Mouse (Mus musculus) embryonic facial prominence, embryonic 15.5 days (tissue): ENCODE results near the gene Sorcs2. TPM values are rescaled to one million over a fixed set of nuclear protein-coding genes. Genes with fewer than 3 reads are reported as not detected.

Experiments used
- ATAC-seq: fragments of 200-750 bp; cut with Nextera tagmentation; 2 replicates; pipeline ENCODE4 v1.8.0; 2017; ENCODE audit warnings: low read depth, moderate TSS enrichment; ENCODE audit not compliant: insufficient number of reproducible peaks, low FRiP score, low TSS enrichment
- H3K27ac ChIP-seq: fragments of 300-500 bp; sonication (generic); replicated peaks from 2 replicates; pipeline ENCODE4 v1.5.1; 2015; ENCODE audit warnings: mild to moderate bottlenecking, inconsistent platforms
- H3K27me3 ChIP-seq: fragments of 300-500 bp; sonication (generic); 2 replicates; pipeline ENCODE4 v1.6.1; 2015; ENCODE audit warnings: inconsistent platforms
- H3K36me3 ChIP-seq: fragments of 300-500 bp; sonication (generic); 2 replicates; pipeline ENCODE4 v1.6.1; 2015; ENCODE audit warnings: mild to moderate bottlenecking, inconsistent platforms
- H3K4me1 ChIP-seq: fragments of 300-500 bp; sonication (generic); 2 replicates; pipeline ENCODE4 v1.6.1; 2015; ENCODE audit warnings: inconsistent platforms
- H3K4me2 ChIP-seq: fragments of 300-500 bp; sonication (generic); replicated peaks from 2 replicates; pipeline ENCODE4 v1.6.1; 2015; ENCODE audit warnings: mild to moderate bottlenecking, inconsistent platforms
- H3K4me3 ChIP-seq: fragments of 300-500 bp; sonication (generic); replicated peaks from 2 replicates; pipeline ENCODE4 v1.5.1; 2015; ENCODE audit warnings: mild to moderate bottlenecking, inconsistent platforms
- H3K9ac ChIP-seq: fragments of 300-500 bp; sonication (generic); 2 replicates; pipeline ENCODE4 v1.6.1; 2015; ENCODE audit warnings: inconsistent platforms
- H3K9me3 ChIP-seq: fragments of 300-500 bp; sonication (generic); replicated peaks from 2 replicates; pipeline ENCODE4 v1.6.1; 2016; ENCODE audit warnings: inconsistent platforms
- WGBS: fragments of 180-500 bp; shearing (Covaris S2); methylation state at CpG from one replicate; pipeline ENCODE4 v1.1.7; 2015; 5-methylcytosine and 5-hydroxymethylcytosine counted together
- polyA plus RNA-seq: library from polyadenylated mRNA; unstranded; fragments of >200 nt; fragmentation: Nextera tagmentation; extraction: Ambion mirVana; gene quantifications from 2 replicates; pipeline ENCODE4 v1.2.1, GENCODE M21; 2015

Gene Sorcs2
- polyA plus RNA-seq, 1 experiment from 2014 or later, result 25.3 TPM

DNA sequence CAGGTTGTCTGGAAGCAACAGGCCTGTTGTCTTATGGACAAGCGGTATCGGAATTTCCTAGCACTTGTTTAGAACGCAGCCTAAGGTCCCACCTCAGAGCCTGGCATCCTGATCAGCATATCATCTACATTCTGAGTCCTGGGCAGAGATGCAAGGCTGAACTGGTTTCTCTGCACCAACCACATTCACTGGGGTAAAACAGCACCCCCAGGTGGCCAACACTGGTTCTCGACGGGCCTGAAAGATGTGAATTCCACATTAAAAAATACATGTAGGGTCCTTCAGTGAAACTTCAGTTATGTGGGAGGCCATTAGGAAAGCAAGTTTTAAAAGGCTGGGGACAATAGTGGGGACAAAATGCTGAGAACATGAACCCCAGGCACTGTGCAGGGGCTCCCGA, 174.2 kb downstream of the Sorcs2 start:
- Histone ChIP-seq H3K4me1 (peaks cover 25% of the 10 kb centered on the region), H3K36me3 (no peaks in the 10 kb centered on the region), H3K9ac (no peak overlapping the region), H3K4me2 (no peak overlapping the region), H3K27ac (no peak overlapping the region), H3K9me3 (no peaks in the 10 kb centered on the region), H3K27me3 (no peaks in the 10 kb centered on the region), H3K4me3 (no peak overlapping the region)
- WGBS, result 64% methylated on average over 6 of the region's 6 CpGs
- ATAC-seq, result no peak

DNA sequence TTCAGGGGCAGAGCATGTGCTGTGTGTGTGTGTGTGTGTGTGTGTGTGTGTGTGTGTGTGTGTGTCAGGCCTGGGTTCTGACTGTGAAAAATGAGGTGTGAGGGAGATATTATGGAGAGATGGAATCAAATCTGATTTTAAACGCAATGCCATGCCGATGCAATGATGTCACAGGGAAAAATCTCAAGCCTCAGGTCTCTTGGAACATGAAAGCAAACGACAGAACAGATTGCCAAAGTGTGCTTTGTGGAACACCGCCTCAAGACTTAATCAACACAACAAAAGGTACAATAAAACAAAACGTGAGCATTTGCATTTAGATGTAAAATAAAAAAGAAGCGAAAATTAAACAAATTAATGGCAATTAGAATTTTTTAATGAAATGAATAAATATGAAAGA, 177.3 kb downstream of the Sorcs2 start:
- Histone ChIP-seq H3K27ac (no peak overlapping the region), H3K9me3 (no peaks in the 10 kb centered on the region), H3K27me3 (no peaks in the 10 kb centered on the region), H3K4me3 (no peak overlapping the region), H3K9ac (no peak overlapping the region), H3K4me2 (no peak overlapping the region), H3K36me3 (no peaks in the 10 kb centered on the region), H3K4me1 (peaks cover 6% of the 10 kb centered on the region; the same call in 1 of the 2 replicates)
- no peak for ATAC-seq
- 62% methylated on average over 6 of the region's 6 CpGs for WGBS

DNA sequence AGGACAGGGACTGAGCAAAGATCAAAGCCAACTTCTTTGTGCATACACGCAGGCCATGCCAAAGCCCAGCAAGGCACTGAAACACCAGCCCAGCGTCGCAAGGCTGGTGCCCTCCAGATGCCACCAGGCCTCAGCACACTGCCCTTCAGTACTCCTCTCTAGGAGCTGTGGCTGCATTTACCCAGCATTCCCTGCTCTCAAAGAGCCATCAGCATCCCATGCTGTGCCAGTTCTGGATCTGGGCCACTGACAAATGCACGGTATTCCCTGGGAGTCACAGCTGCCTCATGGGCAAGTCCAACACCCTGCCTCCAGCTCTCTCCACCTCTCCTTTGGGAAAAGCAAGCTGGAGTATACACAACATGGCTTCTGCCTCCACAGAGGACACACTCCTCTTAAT, 177.8 kb downstream of the Sorcs2 start:
- H3K27me3 ChIP-seq, result no peaks in the 10 kb centered on the region
- no peak for ATAC-seq
- H3K4me1 ChIP-seq, result peaks cover 1% of the 10 kb centered on the region; the same call in 1 of the 2 replicates
- no peak overlapping the region for H3K9ac ChIP-seq
- no peak overlapping the region for H3K27ac ChIP-seq
- H3K4me3 ChIP-seq, result no peak overlapping the region
- no peak overlapping the region for H3K4me2 ChIP-seq
- WGBS, result 81% methylated on average over 4 of the region's 4 CpGs
- no peaks in the 10 kb centered on the region for H3K36me3 ChIP-seq
- H3K9me3 ChIP-seq, result no peaks in the 10 kb centered on the region

DNA sequence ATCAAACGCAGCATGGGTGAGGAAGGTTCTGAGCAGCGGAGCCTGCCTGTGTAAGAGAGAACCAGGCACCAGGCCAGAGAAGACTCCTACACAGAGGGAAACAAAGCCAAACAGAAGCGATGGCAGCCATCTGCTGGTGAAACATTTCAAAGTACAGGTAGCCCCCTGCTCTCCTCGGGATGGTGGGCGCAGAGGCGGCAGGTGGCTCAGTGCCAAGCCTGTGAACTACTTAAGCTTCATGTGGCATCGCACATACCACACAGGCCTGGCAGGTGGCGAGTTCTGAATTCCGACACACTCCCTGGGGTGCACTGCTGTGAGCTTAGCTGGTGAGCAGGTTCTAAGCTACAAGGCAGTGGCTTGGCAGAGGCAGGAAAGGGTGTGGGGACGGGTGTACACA, 184.6 kb downstream of the Sorcs2 start:
- Histone ChIP-seq H3K27ac (no peak overlapping the region), H3K9ac (no peak overlapping the region), H3K36me3 (no peaks in the 10 kb centered on the region), H3K4me2 (no peak overlapping the region), H3K27me3 (no peaks in the 10 kb centered on the region), H3K4me3 (no peak overlapping the region), H3K9me3 (no peaks in the 10 kb centered on the region), H3K4me1 (peaks cover 4% of the 10 kb centered on the region; the same call in 1 of the 2 replicates)
- peak; percentile 47; the same call in 1 of the 2 replicates for ATAC-seq
- 66% methylated on average over 10 of the region's 10 CpGs for WGBS

DNA sequence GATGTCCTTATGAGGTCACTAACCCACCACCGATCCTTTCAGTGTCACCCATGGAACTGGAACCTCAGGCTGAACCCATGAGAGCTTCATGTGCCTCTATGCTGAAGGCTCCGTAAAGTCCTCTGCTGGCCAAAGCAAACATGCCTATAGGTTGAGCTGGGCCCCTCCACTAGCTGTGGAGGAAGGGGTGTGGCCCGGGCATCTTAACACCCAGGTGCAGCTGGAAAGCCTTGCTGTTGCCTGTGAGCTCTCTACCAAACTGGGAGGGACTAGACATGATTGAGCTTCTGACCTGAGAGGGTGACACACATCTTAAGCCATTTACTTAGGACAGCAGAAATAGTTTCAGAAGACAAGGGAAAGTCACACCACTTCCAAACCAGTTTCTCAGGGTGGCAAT, 189.1 kb downstream of the Sorcs2 start:
- Histone ChIP-seq H3K4me1 (peaks cover 10% of the 10 kb centered on the region), H3K4me2 (no peak overlapping the region), H3K9ac (no peak overlapping the region), H3K27ac (no peak overlapping the region), H3K27me3 (no peaks in the 10 kb centered on the region), H3K4me3 (no peak overlapping the region), H3K36me3 (no peaks in the 10 kb centered on the region), H3K9me3 (no peaks in the 10 kb centered on the region)
- 78% methylated on average over 3 of the region's 3 CpGs for WGBS
- ATAC-seq, result no peak

DNA sequence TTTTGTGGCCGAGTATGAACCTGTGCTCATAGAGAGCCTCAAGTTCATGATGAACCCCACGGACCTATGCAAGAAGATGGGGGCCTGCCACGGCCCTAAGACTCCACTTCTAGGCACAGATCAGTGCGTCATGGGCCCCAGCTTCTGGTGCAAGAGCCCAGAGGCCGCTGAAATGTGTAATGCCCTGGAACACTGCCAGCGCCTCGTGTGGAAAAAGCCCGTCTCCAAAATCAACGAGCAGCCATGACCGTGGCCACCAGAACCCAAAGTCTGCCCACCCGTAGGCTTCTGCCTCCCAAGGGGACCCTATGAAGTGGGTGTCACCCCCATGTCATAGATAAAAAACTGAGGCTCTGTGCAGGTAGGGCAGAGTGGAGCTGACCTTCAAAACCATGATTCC, 192.5 kb downstream of the Sorcs2 start:
- 67% methylated on average over 11 of the region's 11 CpGs for WGBS
- ATAC-seq, result no peak
- Histone ChIP-seq H3K4me2 (no peak overlapping the region), H3K4me3 (no peak overlapping the region), H3K27ac (no peak overlapping the region), H3K9ac (no peak overlapping the region), H3K4me1 (peaks cover 20% of the 10 kb centered on the region), H3K9me3 (no peaks in the 10 kb centered on the region), H3K27me3 (no peaks in the 10 kb centered on the region), H3K36me3 (no peaks in the 10 kb centered on the region)

DNA sequence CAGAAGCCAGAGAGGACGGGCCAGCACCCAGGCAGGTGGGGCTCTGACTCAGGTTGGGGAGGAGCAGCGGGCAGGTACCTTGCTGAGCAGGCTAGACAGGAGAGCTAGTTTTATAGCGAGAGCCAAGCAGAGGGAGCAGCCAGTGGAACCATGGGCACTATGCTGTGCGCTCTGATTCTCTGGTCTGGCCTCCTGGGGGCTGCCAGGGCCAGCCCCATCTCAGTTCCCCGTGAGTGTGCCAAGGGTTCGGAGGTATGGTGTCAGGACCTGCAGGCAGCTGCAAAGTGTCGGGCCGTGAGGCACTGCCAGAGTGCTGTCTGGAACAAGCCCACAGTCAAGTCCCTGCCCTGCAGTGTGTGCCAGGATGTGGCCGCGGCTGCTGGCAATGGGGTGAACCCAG, 194.0 kb downstream of the Sorcs2 start, which contains the start of gene Psapl1:
TSS of gene Psapl1 (plus strand) at position 106 of the 400 bp plus-strand sequence.
- Histone ChIP-seq H3K4me2 (peak within 1 kb of the TSS; percentile 12; the same call in 1 of the 2 replicates), H3K9me3 (no peaks in the 10 kb centered on the region), H3K27me3 (no peaks in the 10 kb centered on the region), H3K36me3 (no peaks in the 10 kb centered on the region), H3K4me1 (peaks cover 20% of the 10 kb centered on the region), H3K27ac (peak within 1 kb of the TSS; percentile 80), H3K9ac (no peak within 1 kb of the TSS), H3K4me3 (no peak within 1 kb of the TSS)
- ATAC-seq, result peak; percentile 51; the same call in 1 of the 2 replicates
- WGBS, result 70% methylated on average over 10 of the region's 10 CpGs

DNA sequence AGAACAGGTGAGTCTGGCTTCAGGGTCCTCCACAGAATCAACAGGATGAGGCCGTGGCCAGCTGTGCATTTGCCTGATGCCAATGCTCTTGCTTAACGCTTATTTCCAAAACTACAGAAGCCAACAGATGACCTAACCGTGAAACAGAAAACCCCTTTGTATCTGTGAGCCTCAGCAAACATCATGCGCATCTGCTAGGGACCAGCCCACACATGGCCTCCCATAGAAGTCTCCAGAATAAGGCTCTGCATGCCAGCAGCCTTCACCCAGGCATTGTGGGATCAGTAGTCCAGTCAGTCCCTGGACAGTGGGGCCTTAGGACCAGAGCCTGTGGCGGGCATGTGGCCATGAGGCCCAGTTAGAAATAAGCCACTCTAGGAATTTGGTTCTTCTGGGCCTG, 194.5 kb downstream of the Sorcs2 start:
- H3K9me3 ChIP-seq, result no peaks in the 10 kb centered on the region
- H3K27ac ChIP-seq, result peak overlapping the region; percentile 80
- no peaks in the 10 kb centered on the region for H3K36me3 ChIP-seq
- no peak overlapping the region for H3K4me3 ChIP-seq
- H3K4me1 ChIP-seq, result peaks cover 20% of the 10 kb centered on the region
- 65% methylated on average over 5 of the region's 5 CpGs for WGBS
- no peak overlapping the region for H3K4me2 ChIP-seq
- no peak for ATAC-seq
- H3K27me3 ChIP-seq, result no peaks in the 10 kb centered on the region
- H3K9ac ChIP-seq, result no peak overlapping the region

DNA sequence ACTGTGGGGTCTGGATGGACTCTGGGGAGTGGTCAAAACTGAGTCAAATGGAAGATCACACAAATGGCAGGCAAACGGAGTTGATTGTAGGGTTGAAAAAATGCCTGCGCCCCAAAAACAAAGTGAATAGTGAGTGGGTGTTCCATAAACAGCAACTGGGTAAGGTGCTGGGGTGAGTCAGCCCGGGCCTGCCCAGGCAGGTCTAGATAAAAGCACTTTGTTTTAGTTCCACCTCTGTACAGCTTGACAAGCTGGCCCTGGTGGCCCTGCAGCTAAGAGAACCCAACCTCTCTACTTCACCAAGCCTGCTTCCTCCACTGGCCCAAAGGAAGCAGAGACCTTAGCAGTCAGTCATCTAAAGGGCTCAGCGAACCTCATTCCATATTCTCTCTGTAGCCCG, 195.2 kb downstream of the Sorcs2 start:
- H3K27me3 ChIP-seq, result no peaks in the 10 kb centered on the region
- 69% methylated on average over 5 of the region's 5 CpGs for whole genome bisulfite sequencing
- 0 out of 2 replicates have a peak, but pooled peaks have one; percentile 16 for ATAC-seq
- peak overlapping the region; percentile 80 for H3K27ac ChIP-seq
- no peaks in the 10 kb centered on the region for H3K9me3 ChIP-seq
- no peaks in the 10 kb centered on the region for H3K36me3 ChIP-seq
- H3K4me3 ChIP-seq, result no peak overlapping the region
- peaks cover 20% of the 10 kb centered on the region for H3K4me1 ChIP-seq
- no peak overlapping the region for H3K9ac ChIP-seq
- no peak overlapping the region for H3K4me2 ChIP-seq

DNA sequence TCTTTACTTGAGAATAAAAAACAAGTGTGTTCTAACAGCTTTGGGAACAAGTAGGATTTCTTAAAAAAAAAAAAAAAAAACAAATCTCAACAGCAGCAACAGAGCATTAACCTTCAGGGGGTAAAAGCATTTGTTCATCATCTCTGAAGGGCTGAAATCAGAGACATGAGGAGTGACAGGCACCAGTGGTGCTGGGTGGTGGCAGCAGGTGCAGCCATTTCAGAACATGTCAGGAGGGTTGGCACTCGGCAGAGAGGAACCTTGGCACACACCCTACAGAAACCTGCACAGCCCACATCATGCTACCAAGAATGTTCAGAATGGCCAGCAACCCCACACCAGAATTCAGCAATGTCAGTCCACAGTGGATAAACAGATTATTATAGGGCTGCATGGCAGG, 198.4 kb downstream of the Sorcs2 start:
- peaks cover 20% of the 10 kb centered on the region for H3K4me1 ChIP-seq
- no peaks in the 10 kb centered on the region for H3K36me3 ChIP-seq
- H3K27me3 ChIP-seq, result no peaks in the 10 kb centered on the region
- H3K27ac ChIP-seq, result no peak overlapping the region; the same call in 1 of the 2 replicates
- no peaks in the 10 kb centered on the region for H3K9me3 ChIP-seq
- ATAC-seq, result no peak
- no peak overlapping the region for H3K9ac ChIP-seq
- H3K4me2 ChIP-seq, result no peak overlapping the region
- H3K4me3 ChIP-seq, result no peak overlapping the region
- WGBS, result 54% methylated on average over 1 of the region's 1 CpGs

DNA sequence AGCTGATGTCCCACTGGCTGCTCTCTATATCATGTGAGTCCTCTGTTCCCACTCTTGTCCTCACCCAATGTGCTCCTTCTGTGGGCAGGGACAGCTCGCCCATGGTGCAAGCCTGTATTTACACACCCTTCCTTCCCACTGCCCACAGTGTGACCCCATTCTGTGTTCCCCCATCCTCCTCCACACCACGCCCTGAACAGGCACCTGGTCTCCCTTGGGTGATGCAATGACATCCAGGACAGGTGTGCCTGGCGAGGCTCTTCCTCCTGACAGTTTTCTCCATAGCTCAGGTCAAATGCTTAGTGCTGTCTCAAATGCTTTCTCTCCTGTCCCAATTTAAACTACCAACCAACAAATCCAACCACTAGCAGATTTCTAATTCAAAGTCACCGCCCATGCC, 202.5 kb downstream of the Sorcs2 start:
- Histone ChIP-seq H3K9me3 (no peaks in the 10 kb centered on the region), H3K9ac (no peak overlapping the region), H3K36me3 (no peaks in the 10 kb centered on the region), H3K4me1 (peaks cover 21% of the 10 kb centered on the region; the same call in 1 of the 2 replicates), H3K4me2 (no peak overlapping the region), H3K27me3 (no peaks in the 10 kb centered on the region), H3K27ac (peak overlapping the region; percentile 1; the same call in 1 of the 2 replicates), H3K4me3 (no peak overlapping the region)
- WGBS, result 78% methylated on average over 4 of the region's 4 CpGs
- no peak for ATAC-seq

DNA sequence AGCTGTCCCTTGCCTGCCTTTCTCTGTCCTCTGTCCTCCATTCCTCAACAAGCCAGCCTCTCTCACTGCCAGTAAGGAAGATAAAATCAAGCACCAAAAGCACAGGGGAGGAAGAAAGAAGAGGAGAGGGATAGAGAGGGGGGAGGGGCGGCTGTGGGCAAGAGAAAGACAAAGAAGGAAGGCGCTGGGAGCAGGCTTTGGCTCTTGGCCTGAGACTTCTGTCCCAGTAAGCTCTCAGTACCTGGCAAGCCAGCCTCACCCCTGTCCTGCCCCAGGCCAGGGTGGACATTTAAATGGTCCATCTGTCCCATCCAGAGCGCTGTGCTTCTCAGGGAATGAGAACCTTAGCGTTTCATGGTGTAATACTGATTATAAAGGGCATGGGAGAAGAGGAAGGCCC, 203.3 kb downstream of the Sorcs2 start:
- H3K27me3 ChIP-seq, result no peaks in the 10 kb centered on the region
- H3K9me3 ChIP-seq, result no peaks in the 10 kb centered on the region
- no peak overlapping the region for H3K9ac ChIP-seq
- no peak for ATAC-seq
- WGBS, result 61% methylated on average over 4 of the region's 4 CpGs
- no peak overlapping the region for H3K4me2 ChIP-seq
- H3K27ac ChIP-seq, result no peak overlapping the region
- H3K4me3 ChIP-seq, result no peak overlapping the region
- peaks cover 19% of the 10 kb centered on the region; the same call in 1 of the 2 replicates for H3K4me1 ChIP-seq
- H3K36me3 ChIP-seq, result no peaks in the 10 kb centered on the region
